Mouse (Mus musculus) olfactory bulb, adult 2 months (tissue): Measurements from ENCODE around the gene Zfp37.

Source experiments
- CTCF ChIP-seq: fragments of 200-500 bp; IDR thresholded peaks from 2 replicates; pipeline ENCODE4 v1.5.1; 2012; ENCODE audit warnings: low read depth, mild to moderate bottlenecking, low read length, moderate library complexity; ENCODE audit not compliant: insufficient read depth
- POLR2A ChIP-seq: fragments of 200-500 bp; IDR thresholded peaks from 2 replicates; pipeline ENCODE4 v1.6.1; 2012; ENCODE audit warnings: mild to moderate bottlenecking, low read depth, low read length, moderate library complexity; ENCODE audit not compliant: insufficient read depth

DNA sequence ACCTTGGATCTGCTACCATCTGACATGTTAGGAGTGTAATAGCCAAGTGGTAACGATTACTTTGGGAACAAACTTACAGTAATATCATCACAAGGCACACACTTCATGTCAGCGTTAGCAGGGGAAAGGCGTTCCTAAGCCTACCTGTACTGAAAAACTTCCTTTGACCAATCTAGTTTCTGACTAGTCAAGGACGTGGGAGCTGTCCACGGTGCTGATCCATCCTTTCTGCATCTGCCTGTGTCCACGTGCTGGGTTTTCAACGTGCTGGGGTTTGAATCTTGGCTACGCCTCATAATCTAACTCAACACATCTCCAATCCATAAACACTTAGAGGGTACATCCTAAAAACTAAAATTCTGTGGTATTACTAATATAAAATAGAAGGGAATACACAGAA is 26.1 kb upstream of the Zfp37 start:
- TF ChIP-seq CTCF (no peak), POLR2A (no peak)
